Mouse (Mus musculus): Measurements from ENCODE around the gene Trmt61a.
"Not testable (repeated sequence)": the region's sequence is repeated elsewhere in the genome, so short reads cannot be mapped to it uniquely, and the experiment has no call there.

Gene Trmt61a

GRCm38 (mm10) chr12:111677882-111678669 is at the start of gene Trmt61a:
Gene Trmt61a (plus strand): TSS chr12:111678105.
- in situ Hi-C loops (cut with MboI, MseI) = no loop called here

DNA sequence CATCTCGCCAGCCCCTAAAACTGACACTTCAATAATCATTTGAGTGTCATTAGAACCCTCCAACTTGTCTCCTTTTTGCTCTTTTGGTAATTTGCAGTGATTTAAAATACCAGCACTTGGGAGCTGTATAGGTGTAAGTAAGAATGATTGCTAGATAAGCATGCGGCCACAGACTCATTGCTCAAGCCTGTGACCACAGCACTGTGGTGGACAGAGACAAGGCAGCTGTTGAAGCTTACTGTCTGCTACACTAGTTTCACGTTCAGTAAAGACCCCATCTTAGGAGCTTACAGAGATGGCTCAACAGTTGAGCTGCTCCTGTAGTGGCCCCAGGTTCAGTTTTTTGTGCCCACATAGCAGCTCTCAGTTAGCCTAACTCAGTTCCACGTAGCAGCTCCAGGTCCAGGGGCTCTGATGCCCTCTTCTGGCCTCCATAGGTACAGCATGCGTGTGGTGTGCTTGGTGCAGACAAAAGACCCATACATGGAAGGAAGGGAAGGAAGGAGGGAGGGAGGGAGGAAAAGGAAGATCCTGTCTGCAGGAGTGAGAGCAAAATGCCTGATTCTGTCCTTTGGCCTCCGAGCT is 29.8 kb upstream of the Trmt61a start:
- in situ Hi-C loops (cut with MboI, MseI) = no loop called here

DNA sequence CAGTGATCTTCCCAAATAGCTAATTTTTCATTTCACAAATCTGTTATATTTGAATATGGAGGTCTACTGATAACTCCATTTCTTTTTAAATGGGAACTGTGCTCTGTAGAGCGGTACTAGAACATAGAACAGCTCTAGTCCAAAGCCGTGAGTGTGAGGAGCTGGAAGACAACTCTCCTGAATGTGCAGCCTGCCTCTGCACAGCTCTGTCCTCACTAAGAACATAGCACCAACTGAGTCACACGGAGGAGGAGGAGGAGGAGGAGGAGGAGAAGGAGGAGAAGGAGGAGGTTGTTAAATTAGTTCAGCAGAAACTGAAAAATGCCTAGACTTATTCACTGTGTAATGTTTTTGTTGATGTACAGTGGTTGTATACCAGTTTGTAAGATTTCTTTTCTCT is 25.0 kb upstream of the Trmt61a start:
- in situ Hi-C loops (cut with MboI, MseI) = loop anchor here (5.0 kb wide), 1 partner anchor 44 kb away; no protein-coding TSS in a partner anchor

- in situ Hi-C loops (cut with MboI, MseI) = loop anchor here (5.0 kb wide), 1 partner anchor 44 kb away; no protein-coding TSS in a partner anchor
Observed at GRCm38 (mm10) chr12:111653434-111653833, 24.5 kb upstream of the Trmt61a start.

DNA sequence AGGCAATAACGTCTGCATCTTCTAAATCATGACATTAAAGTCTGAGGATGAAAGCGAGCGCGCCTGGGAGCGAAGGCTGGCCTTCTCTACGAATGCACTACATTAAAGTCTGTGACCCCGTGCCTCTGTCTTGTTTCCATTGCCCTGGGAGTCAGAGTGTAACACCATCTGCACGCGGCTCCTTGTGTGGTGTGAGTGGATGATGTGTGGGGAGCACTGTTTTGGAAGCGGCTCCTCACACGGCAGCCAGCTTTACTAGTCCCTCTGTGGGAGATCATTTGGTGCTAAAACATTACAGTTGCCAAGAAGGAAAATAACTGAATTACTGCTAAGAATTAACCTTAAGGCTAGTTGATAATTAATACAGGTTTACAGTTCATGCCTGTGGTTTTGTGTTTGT is 22.2 kb upstream of the Trmt61a start:
- in situ Hi-C loops (cut with MboI, MseI) = no loop called here

- in situ Hi-C loops (cut with MboI, MseI) = no loop called here
Observed at GRCm38 (mm10) chr12:111659331-111659730, 18.6 kb upstream of the Trmt61a start.

DNA sequence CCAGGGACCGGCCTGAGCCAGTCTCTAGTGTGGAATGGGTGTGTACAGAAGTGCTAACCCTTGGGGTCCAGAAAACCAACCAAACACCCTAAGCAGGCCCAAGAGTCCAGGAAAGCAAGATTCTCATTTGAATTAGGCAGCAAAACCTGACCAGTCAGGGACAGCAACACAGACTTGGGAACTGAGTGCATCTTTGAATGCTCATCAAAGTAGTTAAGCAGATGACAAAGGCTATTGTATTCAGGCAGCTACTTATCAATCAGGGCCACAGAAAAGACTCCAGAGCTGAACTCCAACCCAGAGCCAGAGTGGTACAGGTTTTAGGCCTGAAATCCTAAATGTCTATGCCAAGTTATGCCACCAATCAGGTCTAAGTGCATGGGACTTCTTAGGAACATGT is 17.3 kb upstream of the Trmt61a start:
- in situ Hi-C loops (cut with MboI, MseI) = no loop called here

GRCm38 (mm10) chr12:111661554-111661953 is 16.4 kb upstream of the Trmt61a start:
- in situ Hi-C loops (cut with MboI, MseI) = not testable (repeated sequence)

GRCm38 (mm10) chr12:111663228-111664143 is 14.4 kb upstream of the Trmt61a start:
- in situ Hi-C loops (cut with MboI, MseI) = no loop called here

GRCm38 (mm10) chr12:111664144-111664634 is 13.7 kb upstream of the Trmt61a start:
- in situ Hi-C loops (cut with MboI, MseI) = no loop called here

DNA sequence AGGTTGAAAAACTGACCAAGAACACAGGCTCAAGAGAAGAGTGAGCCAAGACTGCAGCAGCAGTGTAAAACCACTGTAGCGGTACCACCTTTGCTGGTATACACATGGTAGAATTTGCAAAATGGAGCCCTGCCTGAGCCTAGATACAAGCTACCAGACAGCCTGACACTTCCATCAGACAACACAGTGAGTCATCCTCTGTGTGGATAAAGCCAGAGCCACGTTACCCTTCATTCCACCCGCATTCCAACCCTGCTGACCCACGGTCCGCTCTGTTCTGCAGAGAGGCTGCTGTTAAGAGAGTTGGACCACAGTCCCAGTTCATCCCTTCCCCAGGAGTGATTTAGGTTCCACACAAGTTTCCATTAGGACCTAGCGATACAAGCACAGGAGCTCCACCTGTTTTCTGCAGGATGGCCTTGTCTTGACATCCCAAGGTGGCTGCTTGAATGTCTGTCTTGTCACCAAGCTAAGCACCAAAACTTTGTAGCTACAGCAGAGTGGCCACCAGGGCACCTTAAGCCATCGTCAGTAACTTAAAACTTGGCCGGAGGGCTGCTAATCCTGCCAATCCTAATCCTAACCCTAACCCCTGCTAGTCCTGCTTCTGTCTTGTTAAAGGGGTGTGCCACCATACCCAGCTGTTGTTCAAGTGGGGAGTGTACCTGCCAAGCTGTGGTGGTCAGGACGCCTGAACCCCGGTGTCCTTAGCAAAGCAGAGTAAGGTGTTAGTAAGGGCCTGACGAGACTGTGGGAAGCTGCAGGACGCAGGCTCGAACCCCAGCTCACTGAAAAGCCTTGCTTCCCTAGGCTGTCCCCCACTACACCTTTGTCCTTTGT is 12.6 kb upstream of the Trmt61a start:
- in situ Hi-C loops (cut with MboI, MseI) = no loop called here

DNA sequence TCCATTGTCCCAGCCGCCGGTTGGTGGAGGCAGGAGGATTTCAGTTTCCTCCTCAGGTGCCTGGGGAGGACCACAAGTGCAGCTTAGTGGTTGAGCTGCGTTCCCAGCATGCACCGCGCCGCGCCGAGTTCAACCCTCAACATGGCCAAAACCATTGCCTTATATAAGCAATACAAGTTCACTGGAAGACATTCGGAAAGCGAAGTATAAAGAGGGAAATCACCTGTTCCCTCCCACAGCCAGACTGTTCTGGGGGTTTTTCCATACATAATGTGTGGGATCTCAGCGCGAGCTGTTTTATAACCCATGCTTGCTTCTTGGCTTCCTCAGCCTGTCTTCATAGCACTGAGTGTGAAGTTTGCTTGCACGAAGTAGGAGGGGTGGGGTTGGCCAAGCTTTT is 11.5 kb upstream of the Trmt61a start:
- in situ Hi-C loops (cut with MboI, MseI) = no loop called here

DNA sequence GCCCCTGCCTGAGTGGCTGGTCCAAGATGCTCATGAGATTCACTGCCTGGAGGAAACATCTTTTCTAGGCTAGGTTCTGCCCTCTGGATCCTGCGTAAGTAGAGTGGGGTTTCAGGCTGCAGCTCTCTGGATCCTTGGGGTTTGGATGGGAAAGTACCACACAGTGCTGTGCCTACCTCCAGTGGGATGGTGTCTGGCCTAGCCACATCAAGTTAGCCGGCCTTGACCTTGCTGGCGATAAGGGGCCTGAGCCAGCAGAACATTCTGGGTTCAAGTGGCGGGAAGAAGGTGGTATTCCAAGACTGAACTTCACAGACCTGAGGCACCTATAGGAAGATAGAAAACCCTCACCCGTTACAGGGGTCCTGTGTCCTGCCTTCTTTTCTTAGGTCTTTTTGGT is 10.5 kb upstream of the Trmt61a start:
- in situ Hi-C loops (cut with MboI, MseI) = no loop called here

GRCm38 (mm10) chr12:111668457-111668912 is 9.4 kb upstream of the Trmt61a start:
- in situ Hi-C loops (cut with MboI, MseI) = no loop called here

- in situ Hi-C loops (cut with MboI, MseI) = no loop called here
Observed at GRCm38 (mm10) chr12:111669000-111669788, 8.7 kb upstream of the Trmt61a start.

DNA sequence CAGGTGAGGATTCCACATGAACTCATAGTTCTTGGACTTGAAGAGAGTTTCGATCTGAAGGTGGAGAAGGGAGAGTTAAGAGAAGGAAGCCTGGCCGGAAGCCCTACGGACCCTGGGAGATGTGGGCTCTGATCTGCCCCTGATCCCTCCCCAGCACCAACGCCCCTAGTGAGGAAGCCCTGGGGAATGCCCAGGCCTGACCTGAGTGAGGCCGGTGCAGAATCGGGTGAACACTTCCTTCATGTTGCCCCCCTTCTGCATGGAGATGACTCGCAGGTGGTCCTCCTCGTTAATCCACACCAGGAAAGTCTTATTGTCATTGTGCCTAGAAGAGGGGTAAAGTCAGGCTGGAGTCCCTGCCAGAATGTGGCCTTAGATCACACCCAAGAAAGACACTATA is 7.9 kb upstream of the Trmt61a start:
- in situ Hi-C loops (cut with MboI, MseI) = no loop called here

DNA sequence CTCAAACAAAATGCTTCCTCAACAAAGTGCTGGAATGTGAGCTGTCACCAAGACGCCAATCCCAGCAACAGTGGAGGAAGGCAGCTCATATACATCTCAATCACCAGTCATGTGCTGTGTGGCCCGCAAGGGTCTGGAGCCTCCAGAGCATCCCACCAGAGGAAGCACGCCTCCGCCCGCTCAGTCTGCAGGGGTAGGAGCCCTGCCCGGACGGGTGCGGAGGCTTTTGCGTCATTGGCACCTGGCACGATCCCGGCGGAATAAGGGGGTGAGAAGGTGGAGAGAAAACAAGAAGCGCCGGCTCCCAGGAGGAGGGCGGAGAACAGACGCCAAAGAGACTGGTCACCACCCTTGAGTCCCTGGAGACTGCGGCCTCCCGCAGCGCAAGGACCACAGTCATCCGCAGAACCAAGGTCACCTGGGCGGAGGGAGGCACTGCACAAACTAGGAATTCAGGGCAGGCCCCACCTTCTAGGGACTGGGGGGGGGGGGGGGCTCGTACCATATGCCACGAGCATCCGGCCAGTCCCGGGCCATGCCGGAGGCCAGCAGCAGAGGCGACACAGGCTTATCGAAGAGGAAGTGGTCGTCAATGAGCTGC is 7.4 kb upstream of the Trmt61a start:
- in situ Hi-C loops (cut with MboI, MseI) = no loop called here

DNA sequence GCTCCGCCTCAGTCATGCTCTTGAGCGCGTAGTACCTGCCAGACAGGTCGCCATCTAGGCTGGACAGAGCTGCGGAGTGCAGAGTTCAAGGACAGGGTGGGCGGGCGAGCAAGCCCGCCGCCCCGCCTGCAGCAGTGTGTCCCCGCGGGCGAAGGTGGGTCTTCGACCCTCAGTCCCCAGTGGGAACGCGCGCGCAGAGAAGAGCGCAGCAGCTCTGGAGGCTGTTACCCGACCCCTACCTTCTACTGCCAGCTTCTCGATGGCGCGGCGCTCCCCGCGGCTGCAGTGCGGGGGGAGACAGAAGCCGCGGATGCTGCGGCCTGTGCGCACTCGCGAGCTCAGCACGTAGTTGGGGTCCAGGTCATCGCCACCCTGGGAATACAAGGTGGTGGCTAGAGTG is 6.9 kb upstream of the Trmt61a start:
- in situ Hi-C loops (cut with MboI, MseI) = no loop called here

- in situ Hi-C loops (cut with MboI, MseI) = no loop called here
Observed at GRCm38 (mm10) chr12:111671431-111671902, 6.4 kb upstream of the Trmt61a start.

DNA sequence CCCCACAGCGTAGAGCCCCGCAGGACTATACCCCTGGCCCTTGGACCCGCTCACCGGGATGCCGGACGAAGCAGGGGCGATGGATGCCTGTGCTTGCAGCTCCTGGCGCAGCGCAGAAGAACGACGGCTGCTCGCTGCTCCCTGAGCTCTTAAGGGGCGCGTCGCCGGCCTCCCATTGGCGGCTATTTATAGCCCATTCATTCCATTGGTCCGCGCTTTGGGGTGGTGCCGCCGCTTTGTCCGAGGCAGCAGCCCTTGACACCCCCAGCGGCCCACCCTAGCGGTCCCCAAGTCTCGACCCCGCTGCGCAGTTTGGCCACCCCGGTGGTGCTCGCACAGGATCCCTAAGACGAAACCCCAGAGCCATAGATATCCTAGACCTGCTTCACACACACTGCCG is 5.7 kb upstream of the Trmt61a start, which contains the start of gene Ckb:
Gene Ckb, minus strand, starts transcription at position 163 of the 400 bp plus-strand sequence.
- in situ Hi-C loops (cut with MboI, MseI) = no loop called here
